Mouse (Mus musculus) kidney, adult 2 months (tissue): ENCODE results near the gene Ccdc74a.

Source experiments
- CTCF ChIP-seq: fragments of 200-500 bp; conservative IDR thresholded peaks from 2 replicates; pipeline ENCODE4 v1.5.1; 2011; ENCODE audit warnings: low read depth, mild to moderate bottlenecking, control low read depth, low read length, moderate library complexity, mixed read lengths; ENCODE audit not compliant: insufficient read depth, insufficient read length
- POLR2A ChIP-seq: fragments of 200-500 bp; IDR thresholded peaks from one replicate; pipeline ENCODE4 v1.6.1; 2011; ENCODE audit warnings: low read depth, low read length, control low read depth

- TF ChIP-seq POLR2A (no peak), CTCF (no peak)
Observed at GRCm38 (mm10) chr16:17621936-17622335, 24.3 kb upstream of the Ccdc74a start.
